Mouse (Mus musculus): ENCODE data around the gene Ms4a18.

- TF ChIP-seq POLR2A (IDR thresholded peaks at IDR 0.05; ENCODE audit: insufficient read depth, low read length), result no peak
- no peak for TF ChIP-seq CTCF (IDR thresholded peaks at IDR 0.05; ENCODE audit: low read depth, low read length)
These were observed 31.6 kb upstream of the Ms4a18 start for GRCm38 (mm10) chr19:11049426-11049825.
